Mouse (Mus musculus) left cerebral cortex, adult 6 months (tissue): ENCODE measurements around the gene Tsku. TPM values are rescaled to one million over a fixed set of nuclear protein-coding genes. Genes with fewer than 3 reads are reported as not detected.

Source experiments
- long read RNA-seq, 2 experiments: library from polyadenylated mRNA; unstranded; transcript quantifications; one replicate each; pipeline ENCODE4 v2.0.0; 2019 to 2020
- polyA plus RNA-seq: library from polyadenylated mRNA; unstranded; fragments of <200 nt; fragmentation: Nextera tagmentation; gene quantifications from 2 replicates; pipeline ENCODE4 v1.2.3, GENCODE M21; 2021

The Tsku gene
- polyA plus RNA-seq = 2.1 and 2.2 TPM in 2 replicates
- long read RNA-seq, experiment 1, partial matches to known transcripts = 0 of 2 reads
- long read RNA-seq, experiment 1, other reads (novel, unspliced or antisense) = 0 of 2 reads
- long read RNA-seq, experiment 2, partial matches to known transcripts = 0 of 2 reads
- long read RNA-seq, experiment 2, other reads (novel, unspliced or antisense) = 2 of 2 reads

GRCm38 (mm10) chr7:98361063-98361652 lies at the start of gene Tsku:
TSS of gene Tsku (minus strand) at chr7:98361328.

GRCm38 (mm10) chr7:98321083-98321482 lies 40.0 kb downstream of the Tsku start, which contains the start of gene Acer3:
TSS of gene Acer3 (minus strand) at chr7:98321208.

Other genes with a start within 250 kb of the Tsku start
- gene Myo7a, start 241.8 kb downstream of the Tsku start, polyA plus RNA-seq = 6.5 and 7.1 TPM in 2 replicates
- 0.11 and 0.23 TPM in 2 replicates for gene Omp, start 215.8 kb downstream of the Tsku start, polyA plus RNA-seq
- gene Capn5, start 183.1 kb downstream of the Tsku start, polyA plus RNA-seq = 11.9 and 14.3 TPM in 2 replicates
- 0.25 and 0.46 TPM in 2 replicates for gene B3gnt6, start 161.8 kb downstream of the Tsku start, polyA plus RNA-seq
- 13.9 and 16.4 TPM in 2 replicates for gene Acer3, start 40.1 kb downstream of the Tsku start, polyA plus RNA-seq
- gene Gucy2d, start 79.1 kb upstream of the Tsku start, polyA plus RNA-seq = not detected in 2 replicates
- 2.1 and 2.5 TPM in 2 replicates for gene Lrrc32, start 128.0 kb upstream of the Tsku start, polyA plus RNA-seq